Mouse (Mus musculus) heart, embryonic 11.5 days (tissue): ENCODE data around the gene B4gat1. TPM values are rescaled to one million over a fixed set of nuclear protein-coding genes. Genes with fewer than 3 reads are reported as not detected.

Experiments used
- ATAC-seq: fragments of 200-750 bp; cut with Nextera tagmentation; replicated peaks from 2 replicates; pipeline ENCODE4 v1.8.0; 2017; ENCODE audit warnings: moderate library complexity; ENCODE audit not compliant: insufficient number of reproducible peaks, low FRiP score, low TSS enrichment
- H3K27ac ChIP-seq: fragments of 300-500 bp; sonication (generic); 2 replicates; pipeline ENCODE4 v1.5.1; 2014; ENCODE audit warnings: mild to moderate bottlenecking, low read depth, low read length
- H3K27me3 ChIP-seq: fragments of 300-500 bp; sonication (generic); 2 replicates; pipeline ENCODE4 v1.6.1; 2014; ENCODE audit warnings: mild to moderate bottlenecking, low read length, mixed read lengths; ENCODE audit not compliant: control insufficient read depth, insufficient read depth
- H3K36me3 ChIP-seq: fragments of 300-500 bp; sonication (generic); 2 replicates; pipeline ENCODE4 v1.6.1; 2014; ENCODE audit warnings: mild to moderate bottlenecking, low read length, moderate library complexity, mixed read lengths; ENCODE audit not compliant: control insufficient read depth, insufficient read depth
- H3K4me1 ChIP-seq: fragments of 300-500 bp; sonication (generic); 2 replicates; pipeline ENCODE4 v1.6.1; 2014; ENCODE audit warnings: low read length; ENCODE audit not compliant: control insufficient read depth, insufficient read depth
- H3K4me2 ChIP-seq: fragments of 300-500 bp; sonication (generic); 2 replicates; pipeline ENCODE4 v1.6.1; 2014; ENCODE audit warnings: mild to moderate bottlenecking, moderate library complexity
- H3K4me3 ChIP-seq: fragments of 300-500 bp; sonication (generic); 2 replicates; pipeline ENCODE4 v1.5.1; 2014; ENCODE audit warnings: low read depth, low read length
- H3K9ac ChIP-seq: fragments of 300-500 bp; sonication (generic); 2 replicates; pipeline ENCODE4 v1.6.1; 2014; ENCODE audit warnings: mild to moderate bottlenecking, low read depth, low read length, moderate library complexity
- H3K9me3 ChIP-seq: fragments of 300-500 bp; sonication (generic); replicated peaks from 2 replicates; pipeline ENCODE4 v1.6.1; 2016; ENCODE audit warnings: low read length; ENCODE audit not compliant: control insufficient read depth
- WGBS: fragments of 180-500 bp; shearing (Covaris S2); extraction: QIAGEN DNeasy Blood & Tissue Kit; methylation state at CpG from one replicate; pipeline ENCODE4 v1.1.7; 2014; ENCODE audit not compliant: insufficient replicate concordance; 5-methylcytosine and 5-hydroxymethylcytosine counted together
- polyA plus RNA-seq: library from polyadenylated mRNA; unstranded; fragments of >200 nt; fragmentation: Nextera tagmentation; extraction: Ambion mirVana; gene quantifications from 2 replicates; pipeline ENCODE4 v1.2.1, GENCODE M21; 2014

The B4gat1 gene
- polyA plus RNA-seq, 1 experiment from 2014 or later = 37.4 TPM

DNA sequence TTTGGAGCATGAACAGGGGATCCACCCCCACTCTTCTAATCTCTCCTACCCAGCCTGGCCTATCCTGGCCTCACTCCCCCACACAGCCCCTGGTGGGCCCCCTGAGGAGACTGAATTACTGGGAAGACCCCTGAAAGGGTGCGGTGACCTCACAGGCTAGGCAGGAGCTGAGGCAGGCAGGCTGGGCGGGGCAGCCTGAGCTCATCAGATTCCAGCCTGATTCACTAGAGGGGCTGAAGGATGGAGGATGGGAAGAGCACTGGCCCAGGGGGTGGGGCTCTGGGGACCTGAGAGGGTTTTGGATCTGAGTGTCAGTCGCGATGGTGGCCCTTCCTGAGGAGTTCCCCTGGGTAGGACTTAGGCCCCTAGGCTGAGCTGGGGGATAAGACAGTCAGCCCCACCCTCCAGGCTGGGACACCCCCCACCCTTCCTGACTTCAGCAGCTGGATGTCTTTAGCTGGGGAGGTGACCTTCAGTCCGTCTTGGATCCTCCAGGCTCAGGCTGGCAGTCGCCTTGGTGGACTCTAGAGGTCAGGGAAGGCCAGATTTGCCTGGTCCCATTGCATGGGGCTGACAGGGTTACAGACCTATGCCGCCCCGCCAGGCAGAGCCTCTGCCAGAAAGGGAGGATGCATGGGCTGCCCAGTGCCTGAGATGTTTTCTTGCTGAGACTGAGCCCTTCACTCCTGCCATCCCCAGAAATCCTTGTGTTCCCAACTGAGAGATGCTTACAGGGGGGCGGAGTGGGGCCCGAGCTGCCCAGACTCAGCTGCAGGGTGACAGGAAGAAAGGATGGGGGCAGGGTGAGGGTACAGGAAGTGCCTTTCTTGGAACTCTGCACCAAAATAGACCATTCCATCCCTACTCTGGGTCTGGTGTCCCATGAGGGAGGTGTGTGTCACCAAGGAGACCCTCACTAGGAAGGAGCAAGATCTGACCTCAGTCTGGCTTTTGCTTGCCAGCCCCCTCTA lies 20.5 kb downstream of the B4gat1 start:
- 4% methylated on average over 10 of the region's 10 CpGs for WGBS
- ATAC-seq = 0 out of 2 replicates have a peak, but pooled peaks have one; percentile 14
- peak overlapping the region; percentile 49 for H3K9ac ChIP-seq
- peak overlapping the region; percentile 7 for H3K27ac ChIP-seq
- H3K4me2 ChIP-seq = peak overlapping the region; percentile 32
- no peaks in the 10 kb centered on the region for H3K36me3 ChIP-seq
- H3K4me1 ChIP-seq = peaks cover 35% of the 10 kb centered on the region
- no peak overlapping the region for H3K4me3 ChIP-seq
- H3K27me3 ChIP-seq = 0 out of 2 replicates have a peak, but pooled peaks cover 4% of the 10 kb centered on the region
- H3K9me3 ChIP-seq = no peaks in the 10 kb centered on the region

- Histone ChIP-seq H3K4me3 (no peak overlapping the region), H3K9me3 (no peaks in the 10 kb centered on the region), H3K36me3 (no peaks in the 10 kb centered on the region), H3K27me3 (no peaks in the 10 kb centered on the region), H3K4me1 (peaks cover 43% of the 10 kb centered on the region), H3K9ac (no peak overlapping the region), H3K4me2 (no peak overlapping the region), H3K27ac (peak overlapping the region; percentile 50)
- 32% methylated on average over 5 of the region's 5 CpGs for WGBS
- no peak for ATAC-seq
Observed at GRCm38 (mm10) chr19:5060365-5061330, 22.0 kb downstream of the B4gat1 start.

GRCm38 (mm10) chr19:5062041-5062440 lies 23.4 kb downstream of the B4gat1 start:
- Histone ChIP-seq H3K9ac (no peak overlapping the region), H3K27me3 (no peaks in the 10 kb centered on the region), H3K4me3 (no peak overlapping the region), H3K4me2 (no peak overlapping the region), H3K36me3 (no peaks in the 10 kb centered on the region), H3K9me3 (no peaks in the 10 kb centered on the region), H3K27ac (no peak overlapping the region), H3K4me1 (peaks cover 44% of the 10 kb centered on the region)
- WGBS = 80% methylated on average over 5 of the region's 5 CpGs
- ATAC-seq = no peak

DNA sequence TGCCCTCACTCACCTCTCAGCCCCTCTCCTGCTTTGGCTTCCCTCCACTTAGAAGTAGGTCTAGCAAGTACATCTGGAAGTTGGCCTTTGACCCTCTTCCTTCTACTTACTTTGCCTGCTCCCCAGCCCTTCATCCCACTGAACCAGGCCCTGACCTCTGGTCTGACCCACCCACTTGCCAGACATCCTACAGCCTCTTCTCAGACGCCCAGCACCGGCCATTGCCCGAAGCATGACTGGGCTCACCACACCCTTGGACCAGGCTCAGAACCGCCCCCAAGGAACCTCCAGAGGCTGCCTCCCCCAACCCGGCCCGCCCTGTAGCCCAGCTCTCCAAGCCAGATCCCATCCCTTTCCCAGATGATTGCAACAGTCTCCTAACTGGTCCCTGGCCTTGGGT lies 23.8 kb downstream of the B4gat1 start:
- WGBS = 58% methylated on average over 6 of the region's 6 CpGs
- H3K9ac ChIP-seq = no peak overlapping the region
- no peak overlapping the region for H3K4me2 ChIP-seq
- no peaks in the 10 kb centered on the region for H3K36me3 ChIP-seq
- H3K27ac ChIP-seq = no peak overlapping the region
- no peaks in the 10 kb centered on the region for H3K9me3 ChIP-seq
- ATAC-seq = no peak
- H3K27me3 ChIP-seq = no peaks in the 10 kb centered on the region
- no peak overlapping the region for H3K4me3 ChIP-seq
- peaks cover 48% of the 10 kb centered on the region for H3K4me1 ChIP-seq

DNA sequence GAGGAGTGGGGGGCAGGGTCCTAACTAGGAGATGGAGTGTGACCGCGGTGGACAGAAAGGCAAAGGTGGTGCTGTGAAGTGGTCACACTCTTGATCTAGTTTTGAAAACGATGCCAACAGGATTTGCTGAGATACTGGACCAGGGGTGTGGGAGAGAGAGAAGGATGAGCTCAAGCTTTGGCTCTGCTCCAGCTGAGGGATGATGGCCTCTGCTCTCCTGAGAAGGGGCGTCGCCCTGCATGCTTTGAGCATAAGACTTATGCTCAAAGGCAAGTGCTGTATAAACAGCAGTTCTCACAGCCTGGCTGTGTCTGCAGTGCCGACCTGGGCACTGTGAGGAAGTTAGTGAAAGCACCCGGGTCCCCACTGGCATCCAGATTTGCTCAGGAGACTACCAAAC lies 26.5 kb downstream of the B4gat1 start:
- Histone ChIP-seq H3K27ac (0 out of 2 replicates have a peak overlapping the region, but pooled peaks have one; percentile 35), H3K4me1 (peaks cover 44% of the 10 kb centered on the region), H3K27me3 (peaks cover 13% of the 10 kb centered on the region), H3K4me2 (no peak overlapping the region), H3K4me3 (no peak overlapping the region), H3K9me3 (no peaks in the 10 kb centered on the region), H3K36me3 (no peaks in the 10 kb centered on the region), H3K9ac (0 out of 2 replicates have a peak overlapping the region, but pooled peaks have one; percentile 16)
- 64% methylated on average over 7 of the region's 7 CpGs for WGBS
- no peak for ATAC-seq

DNA sequence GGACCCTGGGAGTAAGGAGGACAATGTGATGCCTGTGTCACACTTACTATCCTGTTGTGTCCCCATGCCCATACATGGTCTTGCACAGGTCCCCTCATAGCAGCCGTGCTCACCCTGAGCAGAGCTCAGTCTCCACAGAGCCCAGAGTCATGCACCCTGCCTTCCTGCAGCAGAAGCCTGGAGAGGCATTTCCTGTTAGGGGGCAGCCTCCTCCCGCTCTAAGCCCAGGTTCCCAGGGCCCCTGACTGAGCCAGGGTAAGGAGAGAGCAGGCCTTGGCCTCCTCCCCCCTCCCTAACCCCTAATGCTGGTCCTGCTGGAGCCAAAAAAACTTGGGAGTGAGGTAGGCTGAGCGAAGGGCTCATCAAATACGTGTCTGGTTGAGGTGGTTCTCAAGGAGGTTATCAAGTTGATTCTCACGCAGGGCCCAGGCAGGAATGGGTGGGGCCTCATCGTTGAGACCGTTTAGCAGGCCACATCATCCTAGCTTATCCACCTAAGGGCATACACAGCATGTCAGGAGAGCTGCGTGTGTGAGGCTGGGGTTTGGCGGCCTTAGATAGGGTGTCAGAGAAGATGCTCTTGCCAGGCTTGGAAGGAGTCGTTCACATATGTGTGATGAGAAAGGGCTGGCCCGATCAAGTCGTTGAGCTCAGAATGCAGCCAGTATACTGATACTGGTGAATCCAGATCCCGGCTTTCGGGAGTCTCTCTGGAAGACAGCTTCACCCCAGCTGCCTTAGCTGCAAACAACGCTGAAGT lies 28.6 kb downstream of the B4gat1 start:
- Histone ChIP-seq H3K27ac (peak overlapping the region; percentile 85), H3K36me3 (no peaks in the 10 kb centered on the region), H3K4me2 (peak overlapping the region; percentile 94), H3K4me3 (peak overlapping the region; percentile 58), H3K9me3 (no peaks in the 10 kb centered on the region), H3K9ac (peak overlapping the region; percentile 71; the same call in 1 of the 2 replicates), H3K4me1 (peaks cover 39% of the 10 kb centered on the region), H3K27me3 (peaks cover 13% of the 10 kb centered on the region)
- no peak for ATAC-seq
- 1% methylated on average over 15 of the region's 15 CpGs for WGBS

DNA sequence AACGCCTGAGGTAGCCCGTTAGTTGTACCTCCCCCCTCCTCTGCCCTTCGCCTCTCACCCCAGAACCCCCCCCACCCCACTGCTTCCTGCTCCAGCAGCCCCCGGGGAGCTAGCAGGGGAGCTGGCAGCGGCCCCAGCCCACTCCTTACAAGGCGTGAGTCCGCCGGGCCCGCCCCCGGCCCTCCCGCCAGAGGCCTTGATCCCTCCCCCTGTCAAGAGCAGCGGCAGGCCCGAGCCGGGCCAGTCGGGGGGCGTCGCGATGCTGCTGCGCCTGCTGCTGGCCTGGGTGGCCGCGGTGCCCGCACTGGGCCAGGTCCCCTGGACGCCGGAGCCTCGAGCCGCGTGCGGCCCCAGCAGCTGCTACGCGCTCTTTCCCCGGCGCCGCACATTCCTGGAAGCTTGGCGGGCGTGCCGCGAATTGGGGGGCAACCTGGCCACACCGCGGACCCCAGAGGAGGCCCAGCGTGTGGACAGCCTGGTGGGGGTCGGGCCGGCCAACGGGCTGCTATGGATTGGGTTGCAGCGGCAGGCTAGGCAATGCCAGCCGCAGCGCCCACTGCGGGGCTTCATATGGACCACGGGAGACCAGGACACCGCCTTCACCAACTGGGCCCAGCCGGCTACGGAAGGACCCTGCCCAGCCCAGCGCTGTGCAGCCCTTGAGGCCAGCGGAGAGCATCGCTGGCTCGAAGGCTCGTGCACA lies 29.4 kb downstream of the B4gat1 start, which contains the start of gene Cd248:
Gene Cd248 (plus strand): TSS at position 212 of the 703 bp plus-strand sequence.
- WGBS = 1% methylated on average over 50 of the region's 56 CpGs
- peaks cover 44% of the 10 kb centered on the region for H3K4me1 ChIP-seq
- peak; percentile 46 for ATAC-seq

More for the DNA sequence above, 29.4 kb downstream of the B4gat1 start, which contains the start of gene Cd248:
- H3K27me3 ChIP-seq = peaks cover 13% of the 10 kb centered on the region
- H3K4me2 ChIP-seq = peak within 1 kb of the TSS; percentile 94
- H3K27ac ChIP-seq = peak within 1 kb of the TSS; percentile 85
- peak within 1 kb of the TSS; percentile 71 for H3K9ac ChIP-seq
- peak within 1 kb of the TSS; percentile 58 for H3K4me3 ChIP-seq
- H3K9me3 ChIP-seq = no peaks in the 10 kb centered on the region
- no peaks in the 10 kb centered on the region for H3K36me3 ChIP-seq
